Mouse (Mus musculus) midbrain, embryonic 14.5 days (tissue): ENCODE results near the gene Fbxo36. TPM values are rescaled to one million over a fixed set of nuclear protein-coding genes. Genes with fewer than 3 reads are reported as not detected.

ENCODE experiments used
- ATAC-seq: fragments of 200-750 bp; cut with Nextera tagmentation; 2 replicates; pipeline ENCODE4 v1.8.0; 2017; ENCODE audit warnings: moderate number of reproducible peaks, moderate library complexity; ENCODE audit not compliant: low FRiP score, low TSS enrichment
- DNase-seq: peaks from one replicate; pipeline ENCODE4 v3.0.0-alpha.2; 2015
- H3K27ac ChIP-seq: fragments of 300-500 bp; sonication (generic); replicated peaks from 2 replicates; pipeline ENCODE4 v1.5.1; 2014; ENCODE audit warnings: mild to moderate bottlenecking, low read depth, low read length, moderate library complexity
- H3K27me3 ChIP-seq: fragments of 300-500 bp; sonication (generic); 2 replicates; pipeline ENCODE4 v1.6.1; 2014; ENCODE audit warnings: low read length, control low read depth, mixed read lengths; ENCODE audit not compliant: control insufficient read depth, insufficient read depth
- H3K36me3 ChIP-seq: fragments of 300-500 bp; sonication (generic); 2 replicates; pipeline ENCODE4 v1.6.1; 2014; ENCODE audit warnings: low read length, control low read depth; ENCODE audit not compliant: control insufficient read depth, insufficient read depth
- H3K4me1 ChIP-seq: fragments of 300-500 bp; sonication (generic); 2 replicates; pipeline ENCODE4 v1.6.1; 2014; ENCODE audit warnings: mild to moderate bottlenecking, antibody characterized with exemption, low read length, control low read depth; ENCODE audit not compliant: control insufficient read depth, insufficient read depth
- H3K4me2 ChIP-seq: fragments of 300-500 bp; sonication (generic); 2 replicates; pipeline ENCODE4 v1.6.1; 2014; ENCODE audit warnings: mild to moderate bottlenecking, low read length, moderate library complexity
- H3K4me3 ChIP-seq: fragments of 300-500 bp; sonication (generic); replicated peaks from 2 replicates; pipeline ENCODE4 v1.5.1; 2014; ENCODE audit warnings: low read depth, low read length
- H3K9ac ChIP-seq: fragments of 300-500 bp; sonication (generic); replicated peaks from 2 replicates; pipeline ENCODE4 v1.6.1; 2014; ENCODE audit warnings: mild to moderate bottlenecking, low read length, moderate library complexity
- H3K9me3 ChIP-seq: fragments of 300-500 bp; sonication (generic); 2 replicates; pipeline ENCODE4 v1.6.1; 2016; ENCODE audit warnings: low read length, control low read depth, mixed read lengths; ENCODE audit not compliant: control insufficient read depth
- WGBS: fragments of 180-500 bp; shearing (Covaris S2); extraction: QIAGEN DNeasy Blood & Tissue Kit; methylation state at CpG from one replicate; pipeline ENCODE4 v1.1.7; 2014; 5-methylcytosine and 5-hydroxymethylcytosine counted together
- polyA plus RNA-seq: library from polyadenylated mRNA; unstranded; fragments of >200 nt; fragmentation: Nextera tagmentation; extraction: Ambion mirVana; gene quantifications from 2 replicates; pipeline ENCODE4 v1.2.1, GENCODE M21; 2014

The Fbxo36 gene
- polyA plus RNA-seq, 1 experiment from 2014 or later = 6.3 TPM

DNA sequence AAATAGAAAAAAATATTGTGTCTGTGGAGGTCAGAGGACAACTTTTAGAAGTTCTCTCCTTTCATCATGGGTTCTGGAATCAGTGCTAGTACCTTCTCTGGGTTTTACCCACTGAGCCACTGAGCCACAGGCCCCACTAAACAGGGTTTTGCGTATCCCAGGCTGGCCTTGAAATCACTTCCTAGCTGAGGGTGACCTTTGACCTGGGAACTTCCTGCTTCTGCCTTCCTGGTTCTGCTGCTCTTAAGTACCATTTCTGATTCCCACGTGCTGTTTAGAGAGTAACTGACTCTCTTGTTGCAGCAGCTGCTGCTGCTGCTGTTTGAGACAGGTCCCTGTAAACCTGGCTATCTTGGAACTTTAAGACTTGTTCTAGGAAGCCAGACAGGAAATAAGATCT, 25.0 kb downstream of the Fbxo36 start:
- Histone ChIP-seq H3K27ac (no peak overlapping the region), H3K36me3 (no peaks in the 10 kb centered on the region), H3K9me3 (no peaks in the 10 kb centered on the region), H3K9ac (no peak overlapping the region), H3K4me2 (no peak overlapping the region), H3K4me1 (no peaks in the 10 kb centered on the region), H3K27me3 (no peaks in the 10 kb centered on the region), H3K4me3 (no peak overlapping the region)
- ATAC-seq (no peak), DNase-seq (no peak)
- WGBS = 74% methylated on average over 2 of the region's 2 CpGs

DNA sequence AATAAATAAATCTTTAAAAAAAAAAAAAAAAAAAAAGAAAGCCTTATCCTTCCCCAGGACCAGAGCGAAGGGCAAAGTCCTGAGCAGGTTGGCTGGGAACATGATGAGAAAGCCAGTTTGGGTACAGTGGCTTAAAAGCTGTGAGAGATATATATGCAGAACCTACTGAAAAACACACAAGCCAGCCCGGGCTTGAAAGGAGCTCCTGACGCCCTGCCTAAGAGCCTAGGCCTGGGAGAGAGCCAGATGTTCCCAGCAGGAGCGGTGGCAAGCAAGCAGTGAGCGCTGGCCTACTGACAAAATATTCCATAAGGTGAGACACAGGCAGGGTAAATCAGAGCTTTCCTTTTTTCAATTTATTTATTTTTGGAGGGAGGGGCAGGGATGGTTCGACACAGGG, 26.6 kb downstream of the Fbxo36 start:
- Histone ChIP-seq H3K9me3 (no peaks in the 10 kb centered on the region), H3K27me3 (no peaks in the 10 kb centered on the region), H3K4me3 (no peak overlapping the region), H3K36me3 (no peaks in the 10 kb centered on the region), H3K4me1 (no peaks in the 10 kb centered on the region), H3K27ac (no peak overlapping the region), H3K4me2 (no peak overlapping the region), H3K9ac (no peak overlapping the region)
- DNase-seq (no peak), ATAC-seq (no peak)
- 94% methylated on average over 6 of the region's 6 CpGs for WGBS

DNA sequence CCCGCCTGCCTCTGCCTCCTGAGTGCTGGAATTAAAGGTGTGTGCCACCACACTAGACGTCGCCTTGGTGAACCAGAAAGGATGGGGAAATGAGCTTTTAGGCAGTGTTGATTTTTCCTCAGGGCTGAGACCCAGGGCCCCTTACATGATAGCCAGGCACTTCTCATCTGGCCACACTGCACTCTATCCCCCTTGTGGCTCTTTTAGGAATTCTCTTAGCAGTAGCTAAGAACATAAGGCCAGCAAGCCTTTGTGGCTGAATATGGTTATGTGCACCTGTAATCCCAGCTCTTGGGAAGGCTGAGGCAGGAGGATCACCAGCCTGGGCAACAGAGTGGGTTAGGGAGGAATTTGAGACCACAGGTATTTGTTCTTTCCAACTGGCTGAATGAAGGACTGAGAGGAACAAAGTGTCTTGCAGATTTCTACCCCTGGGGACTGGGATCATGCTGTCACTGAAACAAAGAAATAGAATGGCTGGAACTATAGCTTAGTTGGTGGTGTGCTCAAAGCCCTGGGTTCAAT, 27.1 kb downstream of the Fbxo36 start:
- no peak for ATAC-seq
- Histone ChIP-seq H3K36me3 (no peaks in the 10 kb centered on the region), H3K4me1 (no peaks in the 10 kb centered on the region), H3K9ac (no peak overlapping the region), H3K4me3 (no peak overlapping the region), H3K27me3 (no peaks in the 10 kb centered on the region), H3K4me2 (no peak overlapping the region), H3K27ac (no peak overlapping the region), H3K9me3 (no peaks in the 10 kb centered on the region)
- WGBS = 96% methylated on average over 3 of the region's 3 CpGs
- DNase-seq = no peak

DNA sequence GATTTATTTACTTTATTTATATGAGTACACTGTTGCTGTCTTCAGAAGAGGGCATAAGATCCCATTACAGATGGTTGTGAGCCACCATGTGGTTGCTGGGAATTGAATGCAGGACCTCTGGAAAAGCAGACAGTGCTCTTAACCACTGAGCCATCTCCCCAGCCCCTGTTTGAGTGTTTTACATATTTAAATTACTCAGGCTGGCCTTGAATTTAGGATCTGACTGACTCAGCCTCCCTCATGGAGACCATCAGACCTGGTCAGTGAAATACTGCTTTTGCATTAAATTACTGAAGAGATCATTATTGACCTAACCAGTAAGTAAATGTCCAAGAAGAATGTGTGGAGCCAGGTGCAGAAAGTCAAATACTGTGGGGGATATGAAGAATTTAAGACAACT, 28.7 kb downstream of the Fbxo36 start:
- no peak for DNase-seq
- Histone ChIP-seq H3K4me3 (no peak overlapping the region), H3K27me3 (no peaks in the 10 kb centered on the region), H3K36me3 (no peaks in the 10 kb centered on the region), H3K9me3 (no peaks in the 10 kb centered on the region), H3K9ac (no peak overlapping the region), H3K4me1 (no peaks in the 10 kb centered on the region), H3K4me2 (no peak overlapping the region), H3K27ac (no peak overlapping the region)
- no peak for ATAC-seq

DNA sequence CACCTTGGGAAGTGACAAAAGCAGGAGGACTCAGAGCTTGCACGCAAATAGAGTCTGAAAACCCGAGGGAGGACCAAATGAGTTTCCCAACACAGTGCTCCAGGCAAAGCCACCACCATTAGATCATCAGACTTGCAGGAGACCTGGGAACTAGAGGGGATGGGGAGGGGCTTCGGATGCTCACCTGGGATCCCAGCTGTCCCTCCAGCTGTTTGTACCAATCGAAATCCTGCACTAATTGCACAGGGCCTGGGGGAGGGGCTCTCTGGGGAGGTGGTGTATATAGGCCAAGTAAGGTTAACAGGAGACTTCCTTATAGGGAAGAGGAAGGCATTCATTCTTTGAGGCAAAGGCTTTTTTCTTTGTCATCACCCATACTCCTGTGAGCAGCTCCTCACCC, 29.2 kb downstream of the Fbxo36 start:
- DNase-seq = peak; percentile 8

DNA sequence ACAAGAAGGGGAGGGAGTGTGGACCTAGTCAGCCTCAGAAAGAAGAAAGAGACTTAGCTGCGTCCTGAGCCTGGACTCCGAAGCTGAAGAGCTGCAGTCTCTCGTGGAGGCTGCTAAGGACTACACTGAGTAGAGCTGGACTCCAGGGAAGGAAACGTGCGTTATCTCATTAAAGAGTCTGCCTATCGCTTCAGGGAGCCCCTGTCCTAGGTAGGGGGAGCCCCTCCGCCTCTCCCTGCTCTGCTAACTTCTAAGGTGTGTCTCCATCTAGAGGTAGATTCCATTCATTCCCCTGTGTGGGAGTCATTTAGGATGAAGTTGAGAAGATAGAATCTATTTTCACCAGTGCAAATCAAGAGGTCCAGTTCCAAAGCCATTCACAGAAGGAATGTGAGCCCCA, 29.9 kb downstream of the Fbxo36 start:
- H3K4me3 ChIP-seq = no peak overlapping the region
- H3K9ac ChIP-seq = no peak overlapping the region
- H3K36me3 ChIP-seq = no peaks in the 10 kb centered on the region
- no peak overlapping the region for H3K4me2 ChIP-seq
- H3K4me1 ChIP-seq = no peaks in the 10 kb centered on the region
- H3K27ac ChIP-seq = no peak overlapping the region
- DNase-seq (no peak), ATAC-seq (no peak)
- WGBS = 41% methylated on average over 7 of the region's 7 CpGs
- H3K27me3 ChIP-seq = no peaks in the 10 kb centered on the region
- H3K9me3 ChIP-seq = no peaks in the 10 kb centered on the region

More for the DNA sequence above, 29.2 kb downstream of the Fbxo36 start:
- 70% methylated on average over 4 of the region's 4 CpGs for WGBS
- Histone ChIP-seq H3K27ac (no peak overlapping the region), H3K9ac (no peak overlapping the region), H3K4me2 (no peak overlapping the region), H3K36me3 (no peaks in the 10 kb centered on the region), H3K27me3 (no peaks in the 10 kb centered on the region), H3K4me3 (no peak overlapping the region), H3K9me3 (no peaks in the 10 kb centered on the region), H3K4me1 (no peaks in the 10 kb centered on the region)
- ATAC-seq = no peak

DNA sequence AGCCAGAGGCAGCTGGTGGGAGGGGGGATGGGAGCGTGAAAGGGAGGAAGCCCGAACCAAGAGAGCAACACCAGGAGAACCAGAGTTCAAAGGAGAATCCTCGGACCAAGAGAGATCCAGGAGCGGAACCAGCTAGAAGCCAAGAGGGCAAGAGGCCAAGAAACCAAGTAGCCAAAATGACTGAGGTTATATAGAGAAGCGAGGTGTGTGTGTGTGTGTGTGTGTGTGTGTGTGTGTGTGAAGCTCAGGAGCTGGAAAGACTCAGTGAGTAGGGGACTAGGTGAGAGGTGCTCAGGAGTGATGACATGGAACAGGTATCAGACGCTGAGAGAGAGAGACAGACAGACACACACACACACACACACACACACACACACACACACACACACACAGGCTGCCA, 31.5 kb downstream of the Fbxo36 start:
- 72% methylated on average over 6 of the region's 6 CpGs for WGBS
- Histone ChIP-seq H3K4me1 (no peaks in the 10 kb centered on the region), H3K27me3 (no peaks in the 10 kb centered on the region), H3K4me2 (no peak overlapping the region), H3K36me3 (no peaks in the 10 kb centered on the region), H3K4me3 (no peak overlapping the region), H3K9ac (no peak overlapping the region), H3K9me3 (no peaks in the 10 kb centered on the region), H3K27ac (no peak overlapping the region)
- no peak for DNase-seq
- ATAC-seq = no peak

DNA sequence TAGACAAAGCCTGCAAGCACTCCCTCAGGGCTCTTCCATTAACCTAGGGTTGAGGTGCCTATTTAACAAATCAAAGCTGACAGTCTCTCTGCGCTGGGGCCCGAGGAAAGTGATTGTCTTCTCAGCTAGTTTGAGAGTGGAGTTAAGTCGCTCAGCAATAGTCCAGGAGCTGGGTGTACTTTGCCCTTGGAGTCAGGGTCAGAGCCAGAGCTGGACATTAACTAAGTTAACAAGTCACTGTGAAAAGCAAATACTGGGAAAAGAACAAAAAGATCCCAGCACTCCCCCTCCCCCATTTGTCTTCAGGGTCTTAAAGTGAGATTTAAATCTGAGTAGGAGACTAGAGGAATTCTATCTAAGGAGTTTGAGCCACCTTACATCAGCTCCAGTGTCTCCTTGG, 32.5 kb downstream of the Fbxo36 start:
- DNase-seq (no peak), ATAC-seq (no peak)
- Histone ChIP-seq H3K4me2 (no peak overlapping the region), H3K27me3 (no peaks in the 10 kb centered on the region), H3K4me3 (no peak overlapping the region), H3K36me3 (no peaks in the 10 kb centered on the region), H3K9me3 (no peaks in the 10 kb centered on the region), H3K27ac (no peak overlapping the region), H3K9ac (no peak overlapping the region), H3K4me1 (no peaks in the 10 kb centered on the region)
- 25% methylated on average over 3 of the region's 3 CpGs for WGBS

DNA sequence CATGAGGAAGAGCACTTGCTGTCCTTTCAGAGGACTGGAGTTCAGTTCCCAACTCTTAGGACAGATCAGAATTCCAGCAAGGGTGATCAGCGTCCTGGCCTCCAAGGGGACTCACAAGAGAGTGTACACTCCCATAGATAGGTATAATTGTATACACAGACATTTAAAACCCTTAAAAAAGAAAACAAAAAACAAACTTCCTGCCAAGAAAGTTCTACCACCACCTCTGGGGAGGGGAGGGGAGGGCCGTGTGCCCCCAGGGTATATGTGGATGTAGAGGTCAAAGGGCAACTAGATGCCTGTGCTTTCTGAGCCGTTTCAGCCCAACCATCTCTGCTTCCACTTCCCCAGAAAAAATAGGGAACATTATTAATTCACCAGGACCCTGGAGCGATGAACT, 33.3 kb downstream of the Fbxo36 start:
- Histone ChIP-seq H3K27me3 (no peaks in the 10 kb centered on the region), H3K4me3 (no peak overlapping the region), H3K27ac (no peak overlapping the region), H3K9me3 (no peaks in the 10 kb centered on the region), H3K4me1 (no peaks in the 10 kb centered on the region), H3K9ac (no peak overlapping the region), H3K4me2 (no peak overlapping the region), H3K36me3 (no peaks in the 10 kb centered on the region)
- WGBS = 73% methylated on average over 4 of the region's 4 CpGs
- ATAC-seq (no peak), DNase-seq (no peak)
